ENCODE assay signal across 9 mouse cellular contexts in the genomic region with DNA sequence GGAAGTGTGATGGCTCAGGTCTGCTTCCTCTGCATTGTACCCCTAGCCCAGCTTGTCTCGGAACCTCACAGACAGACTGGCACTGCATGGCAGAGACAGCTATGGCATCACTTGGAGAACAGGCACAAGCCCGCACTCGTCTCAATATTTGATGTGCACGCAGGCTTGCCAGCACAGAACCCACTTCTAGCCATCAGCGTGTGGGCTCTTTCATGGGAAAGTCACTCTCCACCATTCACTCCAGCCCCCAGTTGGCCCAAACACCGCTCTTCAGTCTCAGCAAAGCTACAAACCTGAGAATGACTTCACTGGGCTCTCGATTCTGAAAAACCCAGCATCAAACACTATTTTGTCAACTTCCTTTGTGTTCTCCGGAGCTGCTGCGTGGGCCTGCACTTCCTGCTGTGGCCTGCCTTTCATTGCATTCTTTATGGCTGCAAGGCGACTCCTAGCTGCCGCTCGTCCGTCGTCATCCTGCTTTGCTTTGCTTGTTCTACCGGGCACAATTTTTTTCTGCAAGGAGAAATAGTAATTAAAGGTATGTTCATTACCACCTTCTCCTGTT. TPM values are rescaled to one million over a fixed set of nuclear protein-coding genes. Genes with fewer than 3 reads are reported as not detected.
A peak's percentile ranks its signal among the peaks of the same experiment; 100 is the strongest.
DNase-seq lines count a peak whose midpoint lies in the region; ATAC-seq and TF ChIP-seq lines count a peak whose summit lies in the region.
"Had no signal": no experiment of that assay in that cellular context is flagged by ENCODE, and none has a peak within 500 bp of the region (broad histone marks: within the 10 kb centered on the region; RNA-seq: fewer than 3 reads in every experiment).

No protein-coding gene starts in this region.

- no peak overlapping the region for H3K4me2 ChIP-seq in hindbrain, embryonic 14.5 days (replicated peaks)
- H3K4me2 ChIP-seq in hindbrain, embryonic 12.5 days (replicated peaks), result no peak overlapping the region
- H3K4me2 ChIP-seq: embryonic facial prominence, embryonic 13.5 days had no signal

- TF ChIP-seq CTCF in brain, embryonic 14.5 days (IDR thresholded peaks at IDR 0.05; ENCODE audit: borderline replicate concordance, extremely low read depth, insufficient read depth, insufficient read length), result no peak

- ATAC-seq in hindbrain, embryonic 14.5 days (ENCODE audit: low FRiP score), result 0 out of 2 replicates have a peak, but pooled peaks have one; percentile 19
- ATAC-seq in hindbrain, embryonic 12.5 days (ENCODE audit: low FRiP score), result no peak

- no peak overlapping the region for H3K4me3 ChIP-seq in hindbrain, embryonic 14.5 days (replicated peaks; ENCODE audit: low read length)
- H3K4me3 ChIP-seq in hindbrain, embryonic 12.5 days, result no peak overlapping the region
- H3K4me3 ChIP-seq: embryonic facial prominence, embryonic 13.5 days; heart, embryonic 10.5 days had no signal

- peaks cover 3% of the 10 kb centered on the region for H3K36me3 ChIP-seq in hindbrain, embryonic 14.5 days (replicated peaks; ENCODE audit: control insufficient read depth, insufficient read depth)
- peaks cover 64% of the 10 kb centered on the region for H3K36me3 ChIP-seq in hindbrain, embryonic 12.5 days

- H3K27me3 ChIP-seq in hindbrain, embryonic 14.5 days (ENCODE audit: control insufficient read depth, insufficient read depth, low read length), result no peaks in the 10 kb centered on the region
- no peaks in the 10 kb centered on the region for H3K27me3 ChIP-seq in hindbrain, embryonic 12.5 days
- H3K27me3 ChIP-seq: embryonic facial prominence, embryonic 13.5 days had no signal

- H3K9me3 ChIP-seq in hindbrain, embryonic 14.5 days (ENCODE audit: control insufficient read depth, low read length), result no peaks in the 10 kb centered on the region
- H3K9me3 ChIP-seq in hindbrain, embryonic 12.5 days (replicated peaks), result no peaks in the 10 kb centered on the region
- H3K9me3 ChIP-seq: embryonic facial prominence, embryonic 13.5 days; heart, embryonic 10.5 days had no signal

- H3K27ac ChIP-seq in hindbrain, embryonic 14.5 days, result peak overlapping the region; percentile 43; the same call in 1 of the 2 replicates
- no peak overlapping the region for H3K27ac ChIP-seq in hindbrain, embryonic 12.5 days
- H3K27ac ChIP-seq: embryonic facial prominence, embryonic 13.5 days; heart, embryonic 10.5 days had no signal

- WGBS in hindbrain, embryonic 14.5 days, result 58% methylated on average over 15 of the region's 15 CpGs
- 64% methylated on average over 15 of the region's 15 CpGs for WGBS in hindbrain, embryonic 12.5 days

- no peak for DNase-seq in hindbrain, embryonic 14.5 days (ENCODE audit: low spot score)
- DNase-seq in CD4-positive, CD25-positive, alpha-beta regulatory T cell, adult 2 months (ENCODE audit: low read depth, low spot score), result peak; percentile 82
- DNase-seq in brain, embryonic 14.5 days (ENCODE audit: low read depth), result peak; percentile 46
- peak; percentile 35 to 36 for DNase-seq in spleen, adult 18-20 months
- no peak for DNase-seq in layer of hippocampus, postnatal 14 days (ENCODE audit: low spot score in 2 of 2)
- no peak for DNase-seq in kidney, postnatal 25 days

- H3K9ac ChIP-seq in hindbrain, embryonic 14.5 days, result no peak overlapping the region
- H3K9ac ChIP-seq in hindbrain, embryonic 12.5 days, result no peak overlapping the region; the same call in 1 of the 2 replicates
- H3K9ac ChIP-seq: embryonic facial prominence, embryonic 13.5 days had no signal

- no peaks in the 10 kb centered on the region for H3K4me1 ChIP-seq in hindbrain, embryonic 14.5 days (replicated peaks; ENCODE audit: control insufficient read depth, insufficient read depth, low read length)
- H3K4me1 ChIP-seq in hindbrain, embryonic 12.5 days, result no peaks in the 10 kb centered on the region
- H3K4me1 ChIP-seq: heart, embryonic 10.5 days had no signal

- TF ChIP-seq POLR2A in brain, embryonic 14.5 days (IDR thresholded peaks at IDR 0.05; ENCODE audit: borderline replicate concordance, extremely low read depth, insufficient read depth, insufficient read length, poor library complexity, severe bottlenecking), result no peak

RNA-seq across cellular contexts. Expression of gene Dlgap5, which starts 22.7 kb away (rescaled TPM):
- 6.3 and 7.6 TPM in 2 replicates for polyA plus RNA-seq in hindbrain, embryonic 14.5 days (2014; fragmentation: Nextera tagmentation; extraction: Ambion mirVana)
- 35.0 and 40.0 TPM in 2 replicates for polyA plus RNA-seq in hindbrain, embryonic 12.5 days (2016; fragmentation: Nextera tagmentation; extraction: Ambion mirVana)
- polyA plus RNA-seq in brain, embryonic 14.5 days (2012; rRNA removed), result 11.5 and 16.3 TPM in 2 replicates
- 1 to 10 TPM; 1.6 to 1.7 TPM for total RNA-seq in layer of hippocampus, postnatal 14 days (2021)

RNA-seq across cellular contexts. Expression of gene Lgals3, which starts 28.0 kb away (rescaled TPM):
- polyA plus RNA-seq in hindbrain, embryonic 14.5 days (2014; fragmentation: Nextera tagmentation; extraction: Ambion mirVana), result 2.4 and 3.3 TPM in 2 replicates
- 1.5 and 2.0 TPM in 2 replicates for polyA plus RNA-seq in hindbrain, embryonic 12.5 days (2016; fragmentation: Nextera tagmentation; extraction: Ambion mirVana)
- polyA plus RNA-seq in brain, embryonic 14.5 days (2012; rRNA removed), result 2.5 and 3.5 TPM in 2 replicates
- total RNA-seq in layer of hippocampus, postnatal 14 days (2021), result 1 to 10 TPM; 1.1 to 2.4 TPM

RNA-seq across cellular contexts. Expression of gene Fbxo34, which starts 54.7 kb away (rescaled TPM):
- polyA plus RNA-seq in hindbrain, embryonic 14.5 days (2014; fragmentation: Nextera tagmentation; extraction: Ambion mirVana), result 35.1 and 35.3 TPM in 2 replicates
- 24.1 and 26.1 TPM in 2 replicates for polyA plus RNA-seq in hindbrain, embryonic 12.5 days (2016; fragmentation: Nextera tagmentation; extraction: Ambion mirVana)
- 20.1 and 23.4 TPM in 2 replicates for polyA plus RNA-seq in brain, embryonic 14.5 days (2012; rRNA removed)
- total RNA-seq in layer of hippocampus, postnatal 14 days (2021), result 10 to 100 TPM; 72.5 to 87.0 TPM

Comparison
In these comparisons a context has a peak if more than half of its experiments do, and no peak if none do; other contexts are left out.
1. DNase-seq: peak in CD4-positive, CD25-positive, alpha-beta regulatory T cell, adult 2 months (single experiment), brain, embryonic 14.5 days (single experiment) and spleen, adult 18-20 months (2 of 2); none in hindbrain, embryonic 14.5 days (single experiment), layer of hippocampus, postnatal 14 days (0 of 2) and kidney, postnatal 25 days (0 of 2).